Mouse (Mus musculus): ENCODE data around the gene Macrod1.

DNA sequence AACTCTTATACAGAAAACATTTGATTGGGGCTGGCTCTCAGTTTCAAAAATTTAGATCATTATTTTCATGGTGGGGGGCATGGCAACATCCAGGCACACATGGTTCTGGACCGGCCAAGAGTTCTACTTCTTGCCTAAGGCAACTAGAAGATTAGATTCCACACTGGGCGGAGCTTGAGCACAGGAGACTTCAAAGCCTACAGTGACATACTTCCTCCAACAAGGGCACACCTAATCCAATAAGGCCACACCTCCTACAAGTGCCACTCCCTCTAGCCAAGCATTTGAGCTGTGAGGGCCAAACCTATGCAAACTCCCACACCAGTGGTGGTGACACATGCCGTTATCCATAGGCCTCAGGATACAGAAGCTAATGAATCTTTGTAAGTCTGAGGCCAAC lies 189.4 kb downstream of the Macrod1 start:
- TF ChIP-seq POLR2A (IDR thresholded peaks at IDR 0.05; ENCODE audit: insufficient read depth, low read length) (no peak), CTCF (IDR thresholded peaks at IDR 0.05; ENCODE audit: low read depth, low read length) (no peak)
